Mouse (Mus musculus) kidney, embryonic 14.5 days (tissue): ENCODE data around the gene Fam13c. TPM values are rescaled to one million over a fixed set of nuclear protein-coding genes. Genes with fewer than 3 reads are reported as not detected.

ENCODE experiments used
- ATAC-seq: fragments of 200-750 bp; cut with Nextera tagmentation; 2 replicates; pipeline ENCODE4 v1.8.0; 2017; ENCODE audit warnings: moderate number of reproducible peaks, mild to moderate bottlenecking, moderate TSS enrichment, moderate library complexity; ENCODE audit not compliant: low FRiP score, low TSS enrichment
- H3K27ac ChIP-seq: fragments of 300-500 bp; sonication (generic); 2 replicates; pipeline ENCODE4 v1.5.1; 2014; ENCODE audit warnings: low read depth, mild to moderate bottlenecking, low read length, moderate library complexity, mixed read lengths
- H3K27me3 ChIP-seq: fragments of 300-500 bp; sonication (generic); 2 replicates; pipeline ENCODE4 v1.6.1; 2014; ENCODE audit warnings: mild to moderate bottlenecking, low read length; ENCODE audit not compliant: control insufficient read depth, insufficient read depth
- H3K36me3 ChIP-seq: fragments of 300-500 bp; sonication (generic); 2 replicates; pipeline ENCODE4 v1.6.1; 2014; ENCODE audit warnings: low read length, mixed read lengths; ENCODE audit not compliant: control insufficient read depth, insufficient read depth
- H3K4me1 ChIP-seq: fragments of 300-500 bp; sonication (generic); 2 replicates; pipeline ENCODE4 v1.6.1; 2014; ENCODE audit warnings: low read length, mixed read lengths; ENCODE audit not compliant: control insufficient read depth, insufficient read depth
- H3K4me2 ChIP-seq: fragments of 300-500 bp; sonication (generic); replicated peaks from 2 replicates; pipeline ENCODE4 v1.6.1; 2014; ENCODE audit warnings: low read depth, mild to moderate bottlenecking, low read length
- H3K4me3 ChIP-seq: fragments of 300-500 bp; sonication (generic); 2 replicates; pipeline ENCODE4 v1.5.1; 2014; ENCODE audit warnings: mild to moderate bottlenecking, low read length
- H3K9ac ChIP-seq: fragments of 300-500 bp; sonication (generic); 2 replicates; pipeline ENCODE4 v1.6.1; 2014; ENCODE audit warnings: low read depth, mild to moderate bottlenecking, low read length, moderate library complexity
- H3K9me3 ChIP-seq: fragments of 300-500 bp; sonication (generic); 2 replicates; pipeline ENCODE4 v1.6.1; 2016; ENCODE audit warnings: low read length; ENCODE audit not compliant: control insufficient read depth
- WGBS: fragments of 180-500 bp; shearing (Covaris S2); extraction: QIAGEN DNeasy Blood & Tissue Kit; methylation state at CpG from one replicate; pipeline ENCODE4 v1.1.7; 2014; 5-methylcytosine and 5-hydroxymethylcytosine counted together
- polyA plus RNA-seq: library from polyadenylated mRNA; unstranded; fragments of >200 nt; fragmentation: Nextera tagmentation; extraction: Ambion mirVana; gene quantifications from 2 replicates; pipeline ENCODE4 v1.2.1, GENCODE M21; 2014

Fam13c gene
- polyA plus RNA-seq, 1 experiment from 2014 or later = 6.0 TPM

DNA sequence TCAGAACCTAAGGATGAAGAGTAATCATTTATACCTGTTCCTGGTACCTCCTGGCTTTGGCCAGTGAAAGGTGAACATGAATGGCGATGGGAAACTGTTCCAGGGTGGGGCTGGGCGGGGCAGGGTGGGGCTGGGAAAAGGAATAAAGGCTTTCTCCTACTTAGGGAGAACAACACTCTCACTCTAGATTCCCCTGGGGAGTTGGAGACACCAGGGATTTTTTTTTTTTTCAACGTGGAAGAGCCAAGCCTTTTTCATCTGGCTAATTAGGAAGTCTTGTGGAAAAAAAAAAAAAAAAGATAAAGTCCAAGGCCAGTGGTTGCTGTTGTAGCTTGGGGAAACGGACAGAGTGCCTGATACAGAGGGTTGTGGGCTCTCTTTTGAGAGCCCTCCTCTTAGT lies 7.5 kb downstream of the Fam13c start:
- no peak overlapping the region for H3K9ac ChIP-seq
- WGBS = 79% methylated on average over 4 of the region's 4 CpGs
- H3K9me3 ChIP-seq = no peaks in the 10 kb centered on the region
- no peaks in the 10 kb centered on the region for H3K36me3 ChIP-seq
- H3K27ac ChIP-seq = no peak overlapping the region
- ATAC-seq = no peak
- no peaks in the 10 kb centered on the region for H3K27me3 ChIP-seq
- no peaks in the 10 kb centered on the region for H3K4me1 ChIP-seq
- H3K4me3 ChIP-seq = no peak overlapping the region
- no peak overlapping the region for H3K4me2 ChIP-seq

GRCm38 (mm10) chr10:70449206-70449605 lies 8.9 kb downstream of the Fam13c start:
- 43% methylated on average over 8 of the region's 8 CpGs for WGBS
- no peak for ATAC-seq
- Histone ChIP-seq H3K27me3 (no peaks in the 10 kb centered on the region), H3K36me3 (no peaks in the 10 kb centered on the region), H3K9ac (no peak overlapping the region), H3K27ac (no peak overlapping the region), H3K4me3 (no peak overlapping the region), H3K4me2 (no peak overlapping the region), H3K4me1 (no peaks in the 10 kb centered on the region), H3K9me3 (no peaks in the 10 kb centered on the region)

- Histone ChIP-seq H3K4me1 (no peaks in the 10 kb centered on the region), H3K36me3 (no peaks in the 10 kb centered on the region), H3K27ac (no peak overlapping the region), H3K9me3 (no peaks in the 10 kb centered on the region), H3K4me3 (no peak overlapping the region), H3K4me2 (no peak overlapping the region), H3K9ac (no peak overlapping the region), H3K27me3 (no peaks in the 10 kb centered on the region)
- ATAC-seq = no peak
- 94% methylated on average over 8 of the region's 8 CpGs for WGBS
Measured at GRCm38 (mm10) chr10:70455886-70456305, 15.6 kb downstream of the Fam13c start.

DNA sequence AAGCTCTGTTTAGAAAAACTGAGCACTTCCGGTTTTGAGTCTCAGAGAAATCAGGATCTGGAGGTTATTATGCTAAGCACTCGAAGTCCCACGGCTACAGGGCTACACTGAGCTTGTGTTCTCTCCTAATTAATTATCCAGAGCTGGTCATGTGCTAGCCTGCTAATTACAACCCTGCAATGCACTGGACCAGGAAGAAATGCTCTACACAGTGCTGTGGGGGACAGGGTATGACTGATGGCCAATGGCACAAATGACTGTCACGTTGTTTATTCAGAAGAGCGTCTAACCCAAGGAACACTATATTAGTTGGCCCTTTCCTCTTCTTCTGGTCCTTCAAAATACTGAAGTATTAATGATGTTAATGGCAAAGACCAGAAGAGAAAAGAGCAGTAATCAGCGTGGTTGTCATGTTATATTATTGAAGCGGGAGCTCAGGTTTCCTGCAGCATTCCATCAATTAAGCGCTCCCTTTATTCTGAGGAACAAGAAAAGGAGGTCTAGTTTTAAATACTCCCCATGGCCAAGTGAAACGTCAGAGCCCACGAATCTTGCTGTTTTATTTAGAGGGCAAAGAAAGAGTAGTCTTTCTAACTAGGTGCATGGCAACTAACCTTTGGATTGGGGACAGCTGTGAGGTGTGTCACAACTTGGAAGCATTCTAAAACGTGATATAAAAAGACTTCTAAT lies 18.4 kb downstream of the Fam13c start:
- 39% methylated on average over 11 of the region's 11 CpGs for WGBS
- Histone ChIP-seq H3K4me2 (no peak overlapping the region), H3K9me3 (no peaks in the 10 kb centered on the region), H3K36me3 (no peaks in the 10 kb centered on the region), H3K27ac (no peak overlapping the region), H3K4me1 (no peaks in the 10 kb centered on the region), H3K4me3 (no peak overlapping the region), H3K27me3 (no peaks in the 10 kb centered on the region), H3K9ac (no peak overlapping the region)
- peak; percentile 78; the same call in 1 of the 2 replicates for ATAC-seq

- H3K27ac ChIP-seq = no peak overlapping the region
- 66% methylated on average over 7 of the region's 7 CpGs for WGBS
Measured at GRCm38 (mm10) chr10:70465638-70466037, 25.4 kb downstream of the Fam13c start.

GRCm38 (mm10) chr10:70470836-70471235 lies 30.6 kb downstream of the Fam13c start:
- no peaks in the 10 kb centered on the region for H3K27me3 ChIP-seq

More at GRCm38 (mm10) chr10:70465638-70466037, 25.4 kb downstream of the Fam13c start:
- no peaks in the 10 kb centered on the region for H3K36me3 ChIP-seq
- no peak overlapping the region for H3K4me3 ChIP-seq
- no peaks in the 10 kb centered on the region for H3K27me3 ChIP-seq
- H3K4me1 ChIP-seq = no peaks in the 10 kb centered on the region
- no peak overlapping the region for H3K9ac ChIP-seq
- ATAC-seq = no peak
- no peak overlapping the region for H3K4me2 ChIP-seq
- no peaks in the 10 kb centered on the region for H3K9me3 ChIP-seq

DNA sequence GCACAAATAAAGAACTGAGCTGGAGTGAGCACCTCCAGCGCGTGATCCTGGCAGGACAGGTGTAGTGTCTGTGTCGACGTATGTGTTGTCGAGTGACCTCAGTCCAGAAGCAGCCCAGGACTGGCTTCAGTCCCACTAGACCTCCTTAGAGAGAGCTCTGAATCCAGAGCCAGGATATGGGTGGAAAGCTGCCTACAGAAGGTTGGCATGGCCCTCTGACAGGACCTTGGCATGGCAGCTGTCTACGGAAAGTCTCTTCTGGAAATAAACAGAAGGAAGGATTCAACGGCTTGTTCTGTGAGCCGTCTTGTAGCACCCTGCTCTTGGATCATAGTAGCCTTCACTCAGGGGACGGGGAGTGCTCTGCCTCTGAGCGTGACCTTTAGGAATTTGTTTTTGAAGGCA lies 37.5 kb downstream of the Fam13c start:
- ATAC-seq = no peak
- H3K27me3 ChIP-seq = no peaks in the 10 kb centered on the region
- WGBS = 93% methylated on average over 10 of the region's 10 CpGs

More at GRCm38 (mm10) chr10:70470836-70471235, 30.6 kb downstream of the Fam13c start:
- H3K36me3 ChIP-seq = no peaks in the 10 kb centered on the region
- no peak overlapping the region for H3K9ac ChIP-seq
- peaks cover 5% of the 10 kb centered on the region; the same call in 1 of the 2 replicates for H3K9me3 ChIP-seq
- ATAC-seq = 0 out of 2 replicates have a peak, but pooled peaks have one; percentile 35
- no peak overlapping the region for H3K4me2 ChIP-seq
- no peak overlapping the region for H3K4me3 ChIP-seq
- no peaks in the 10 kb centered on the region for H3K4me1 ChIP-seq
- 78% methylated on average over 1 of the region's 1 CpGs for WGBS
- H3K27ac ChIP-seq = no peak overlapping the region

GRCm38 (mm10) chr10:70483736-70484135 lies 43.5 kb downstream of the Fam13c start:
- no peak for ATAC-seq
- Histone ChIP-seq H3K4me1 (peaks cover 11% of the 10 kb centered on the region; the same call in 1 of the 2 replicates), H3K27ac (no peak overlapping the region), H3K36me3 (no peaks in the 10 kb centered on the region), H3K27me3 (no peaks in the 10 kb centered on the region), H3K4me3 (no peak overlapping the region), H3K9ac (no peak overlapping the region), H3K9me3 (no peaks in the 10 kb centered on the region), H3K4me2 (no peak overlapping the region)
- WGBS = 73% methylated on average over 6 of the region's 6 CpGs

More for the DNA sequence above, 37.5 kb downstream of the Fam13c start:
- no peaks in the 10 kb centered on the region for H3K36me3 ChIP-seq
- no peak overlapping the region for H3K9ac ChIP-seq
- H3K9me3 ChIP-seq = peaks cover 5% of the 10 kb centered on the region; the same call in 1 of the 2 replicates
- H3K4me1 ChIP-seq = no peaks in the 10 kb centered on the region
- no peak overlapping the region for H3K27ac ChIP-seq
- no peak overlapping the region for H3K4me2 ChIP-seq
- no peak overlapping the region for H3K4me3 ChIP-seq

- peaks cover 11% of the 10 kb centered on the region; the same call in 1 of the 2 replicates for H3K4me1 ChIP-seq
- no peak overlapping the region for H3K9ac ChIP-seq
- peak overlapping the region; percentile 56 for H3K27ac ChIP-seq
- no peak for ATAC-seq
- H3K4me2 ChIP-seq = no peak overlapping the region
- WGBS = 23% methylated on average over 7 of the region's 7 CpGs
- H3K36me3 ChIP-seq = no peaks in the 10 kb centered on the region
- no peaks in the 10 kb centered on the region for H3K9me3 ChIP-seq
- H3K4me3 ChIP-seq = no peak overlapping the region
- H3K27me3 ChIP-seq = no peaks in the 10 kb centered on the region
Measured at GRCm38 (mm10) chr10:70484568-70485286, 44.4 kb downstream of the Fam13c start.
